Mouse (Mus musculus) liver, embryonic 14.5 days (tissue): ENCODE measurements around the gene Prim2.

Experiments
- CTCF ChIP-seq: IDR thresholded peaks from 2 replicates; pipeline ENCODE4 v1.5.1; 2016; ENCODE audit warnings: antibody characterized with exemption, low read depth, control low read depth
- EP300 ChIP-seq: IDR thresholded peaks from 2 replicates; pipeline ENCODE4 v1.6.1; 2016; ENCODE audit warnings: antibody characterized with exemption, low read depth

DNA sequence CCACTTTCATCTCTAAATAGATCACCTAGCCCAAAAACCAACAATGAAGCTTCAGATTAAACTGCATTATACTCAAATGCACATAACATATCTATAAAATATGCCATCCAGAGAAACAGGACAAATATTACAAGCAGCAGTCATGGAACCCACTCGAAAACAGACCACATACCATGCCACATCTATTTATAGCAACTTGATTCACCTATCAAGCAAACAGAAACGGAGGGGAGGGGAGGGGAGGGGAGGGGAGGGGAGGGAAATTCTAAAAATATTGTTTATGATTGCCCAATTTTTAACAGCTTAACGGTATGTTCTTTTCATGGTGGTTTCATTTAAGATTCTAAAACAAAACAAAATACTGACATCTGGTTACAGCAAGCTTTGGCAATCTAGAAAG is 185.8 kb downstream of the Prim2 start:
- no peak for TF ChIP-seq CTCF
- TF ChIP-seq EP300: no peak
